Mouse (Mus musculus): Measurements from ENCODE around the gene Wdpcp. TPM values are rescaled to one million over a fixed set of nuclear protein-coding genes. Genes with fewer than 3 reads are reported as not detected.

Wdpcp gene
- polyA plus RNA-seq, 2 experiments: 0.73 to 0.96 TPM

DNA sequence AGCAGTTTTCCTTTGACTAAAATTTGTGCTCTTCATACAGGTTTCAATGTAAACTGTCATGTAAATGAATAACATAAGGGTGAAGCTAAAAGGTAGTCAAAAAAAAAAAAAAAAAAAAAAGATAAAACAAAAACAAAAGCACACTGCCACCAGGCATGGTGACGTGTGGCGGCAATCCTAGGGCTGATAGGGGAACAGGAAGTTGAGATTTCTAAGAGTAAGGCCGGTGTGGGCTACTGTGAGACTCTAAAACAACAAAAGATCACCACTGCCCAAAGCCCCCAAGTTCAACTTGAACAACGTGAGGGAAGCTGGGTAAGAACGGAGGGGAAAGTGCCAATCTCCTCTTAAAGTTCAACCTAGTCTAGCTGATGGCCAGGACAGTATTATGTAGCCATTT, 3.0 kb upstream of the Wdpcp start:
- peaks cover 8 to 11% of the 10 kb centered on the region in 2 experiments for H3K4me1 ChIP-seq (replicated peaks; ENCODE audit: control insufficient read depth in 2 of 2, insufficient read depth in 2 of 2, low read length in 1 of 2)
- H3K27ac ChIP-seq: no peak overlapping the region
- WGBS (ENCODE audit: insufficient replicate concordance): 22% methylated on average over 5 of the region's 5 CpGs
- no peak for DNase-seq (ENCODE audit: low read depth in 3 of 3, low spot score in 3 of 3)
- no peaks in the 10 kb centered on the region for H3K27me3 ChIP-seq (ENCODE audit: control insufficient read depth, insufficient read depth, low read length)
- H3K9ac ChIP-seq (replicated peaks): no peak overlapping the region
- no peak for TF ChIP-seq EP300 (IDR thresholded peaks at IDR 0.05; ENCODE audit: low read depth)
- TF ChIP-seq CTCF (IDR thresholded peaks at IDR 0.05; ENCODE audit: low read depth): no peak
- ATAC-seq (ENCODE audit: insufficient read depth): no peak
- peaks cover 2% of the 10 kb centered on the region; the same call in 1 of the 2 replicates for H3K36me3 ChIP-seq (replicated peaks; ENCODE audit: control insufficient read depth, insufficient read depth, low read depth)
- peak overlapping the region; percentile 24 for H3K4me2 ChIP-seq (ENCODE audit: low read depth)
- H3K9me3 ChIP-seq (ENCODE audit: control insufficient read depth, low read length): no peaks in the 10 kb centered on the region
- no peak overlapping the region for H3K4me3 ChIP-seq (ENCODE audit: insufficient read depth in 1 of 2, low read depth in 2 of 2, low read length in 2 of 2)

DNA sequence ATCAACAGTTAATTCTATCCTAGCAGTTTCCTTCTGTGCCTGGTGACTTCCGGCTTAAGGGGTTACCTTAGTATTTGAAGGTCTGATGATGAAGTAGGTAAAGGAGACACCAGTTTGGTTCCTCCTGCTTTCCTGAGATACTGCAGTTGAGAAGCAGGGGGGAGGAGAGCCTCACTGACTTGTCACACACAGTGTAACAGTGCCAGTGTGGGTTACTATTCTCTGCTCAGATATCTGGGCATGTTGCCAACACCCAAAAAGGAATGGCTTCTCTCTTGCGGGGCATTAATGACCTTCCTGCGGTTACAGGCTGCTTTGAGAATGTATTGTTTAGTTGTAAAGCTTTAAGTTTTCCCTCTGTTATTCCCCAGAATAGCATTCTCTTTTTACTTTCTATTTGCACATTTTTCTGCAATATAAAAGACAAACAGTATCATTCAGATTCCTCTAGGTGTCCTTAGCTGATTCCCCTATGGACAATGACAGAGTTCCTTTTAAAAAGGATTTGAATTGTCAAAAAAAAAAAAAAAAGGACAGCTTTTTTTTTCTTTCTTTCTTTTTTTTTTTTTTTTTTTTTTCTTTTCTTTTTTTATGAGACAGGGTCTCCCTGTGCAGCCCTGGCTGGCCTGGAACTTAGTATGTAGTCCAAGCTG, 2.5 kb upstream of the Wdpcp start:
- Histone ChIP-seq H3K9me3 (ENCODE audit: control insufficient read depth, low read length) (no peaks in the 10 kb centered on the region), H3K4me3 (ENCODE audit: insufficient read depth in 1 of 2, low read depth in 2 of 2, low read length in 2 of 2) (no peak overlapping the region), H3K4me1 (replicated peaks; ENCODE audit: control insufficient read depth in 2 of 2, insufficient read depth in 2 of 2, low read length in 1 of 2) (peaks cover 8 to 11% of the 10 kb centered on the region in 2 experiments), H3K27ac (no peak overlapping the region), H3K4me2 (ENCODE audit: low read depth) (peak overlapping the region; percentile 24), H3K27me3 (ENCODE audit: control insufficient read depth, insufficient read depth, low read length) (no peaks in the 10 kb centered on the region), H3K36me3 (replicated peaks; ENCODE audit: control insufficient read depth, insufficient read depth, low read depth) (peaks cover 2% of the 10 kb centered on the region; the same call in 1 of the 2 replicates), H3K9ac (replicated peaks) (no peak overlapping the region)
- no peak for ATAC-seq (ENCODE audit: insufficient read depth)
- 30% methylated on average over 3 of the region's 3 CpGs for WGBS (ENCODE audit: insufficient replicate concordance)
- peak in 1 of 3 experiments; percentile 20 for DNase-seq (ENCODE audit: low read depth in 3 of 3, low spot score in 3 of 3)
- no peak for TF ChIP-seq CTCF (IDR thresholded peaks at IDR 0.05; ENCODE audit: low read depth)
- TF ChIP-seq EP300 (IDR thresholded peaks at IDR 0.05; ENCODE audit: low read depth): no peak

DNA sequence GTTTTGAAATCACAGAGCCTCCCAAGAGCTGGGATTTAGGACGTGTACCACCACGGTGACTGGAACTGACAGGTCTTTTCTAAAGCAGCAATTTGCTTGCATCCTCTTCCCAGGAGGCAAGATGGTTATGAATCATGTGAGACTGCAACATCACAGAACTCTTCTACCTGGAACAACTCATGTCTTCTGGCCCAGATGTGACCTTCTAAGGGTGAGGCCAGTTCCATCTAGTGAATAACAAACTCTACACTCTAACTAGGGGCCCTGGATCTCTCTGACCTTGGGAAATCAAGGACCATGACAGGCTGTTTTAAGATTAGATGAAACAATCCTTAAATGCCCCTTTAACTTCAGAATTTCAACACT, 1.9 kb upstream of the Wdpcp start:
- Histone ChIP-seq H3K27ac (no peak overlapping the region), H3K4me1 (replicated peaks; ENCODE audit: control insufficient read depth in 2 of 2, insufficient read depth in 2 of 2, low read length in 1 of 2) (peaks cover 8 to 11% of the 10 kb centered on the region in 2 experiments), H3K27me3 (ENCODE audit: control insufficient read depth, insufficient read depth, low read length) (no peaks in the 10 kb centered on the region), H3K9ac (replicated peaks) (no peak overlapping the region), H3K4me2 (ENCODE audit: low read depth) (peak overlapping the region; percentile 23; the same call in 1 of the 2 replicates), H3K9me3 (ENCODE audit: control insufficient read depth, low read length) (no peaks in the 10 kb centered on the region), H3K36me3 (replicated peaks; ENCODE audit: control insufficient read depth, insufficient read depth, low read depth) (peaks cover 2% of the 10 kb centered on the region; the same call in 1 of the 2 replicates), H3K4me3 (ENCODE audit: insufficient read depth in 1 of 2, low read depth in 2 of 2, low read length in 2 of 2) (no peak overlapping the region)
- 63% methylated on average over 2 of the region's 2 CpGs for WGBS (ENCODE audit: insufficient replicate concordance)
- TF ChIP-seq EP300 (IDR thresholded peaks at IDR 0.05; ENCODE audit: low read depth) (no peak), CTCF (IDR thresholded peaks at IDR 0.05; ENCODE audit: low read depth) (no peak)
- DNase-seq (ENCODE audit: low read depth in 3 of 3, low spot score in 3 of 3) (no peak), ATAC-seq (ENCODE audit: insufficient read depth) (no peak)

DNA sequence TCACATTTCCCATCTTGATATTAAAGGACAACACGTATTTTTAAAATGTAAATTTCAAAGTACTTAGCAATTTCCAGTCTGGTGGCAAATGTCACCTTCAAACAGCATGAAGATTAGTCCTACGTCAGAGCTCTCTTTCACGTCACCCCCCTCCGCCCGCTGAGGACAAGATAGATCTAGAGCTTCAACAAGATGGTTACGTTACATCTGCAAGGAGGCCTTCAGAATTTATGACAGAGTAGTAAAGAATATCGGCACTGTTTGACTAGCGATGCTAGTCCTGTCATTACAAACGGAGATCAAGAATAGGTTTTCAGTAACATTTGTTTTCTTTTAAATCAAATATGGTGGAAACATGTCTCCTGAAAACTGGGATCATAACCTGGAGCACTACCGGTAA, 1.1 kb upstream of the Wdpcp start:
- Histone ChIP-seq H3K27me3 (ENCODE audit: control insufficient read depth, insufficient read depth, low read length) (no peaks in the 10 kb centered on the region), H3K27ac (no peak overlapping the region; the same call in 1 of the 2 replicates), H3K4me1 (replicated peaks; ENCODE audit: control insufficient read depth in 2 of 2, insufficient read depth in 2 of 2, low read length in 1 of 2) (peaks cover 8 to 11% of the 10 kb centered on the region in 2 experiments), H3K36me3 (replicated peaks; ENCODE audit: control insufficient read depth, insufficient read depth, low read depth) (peaks cover 2% of the 10 kb centered on the region; the same call in 1 of the 2 replicates), H3K9me3 (ENCODE audit: control insufficient read depth, low read length) (no peaks in the 10 kb centered on the region), H3K4me3 (ENCODE audit: insufficient read depth in 1 of 2, low read depth in 2 of 2, low read length in 2 of 2) (peak overlapping the region; percentile 75 to 84), H3K4me2 (ENCODE audit: low read depth) (peak overlapping the region; percentile 75), H3K9ac (replicated peaks) (peak overlapping the region; percentile 70)
- peak in 2 of 3 experiments; percentile 18 to 28 for DNase-seq (ENCODE audit: low read depth in 3 of 3, low spot score in 3 of 3)
- no peak for ATAC-seq (ENCODE audit: insufficient read depth)
- 5% methylated on average over 10 of the region's 10 CpGs for WGBS (ENCODE audit: insufficient replicate concordance)
- TF ChIP-seq CTCF (IDR thresholded peaks at IDR 0.05; ENCODE audit: low read depth) (no peak), EP300 (IDR thresholded peaks at IDR 0.05; ENCODE audit: low read depth) (no peak)

DNA sequence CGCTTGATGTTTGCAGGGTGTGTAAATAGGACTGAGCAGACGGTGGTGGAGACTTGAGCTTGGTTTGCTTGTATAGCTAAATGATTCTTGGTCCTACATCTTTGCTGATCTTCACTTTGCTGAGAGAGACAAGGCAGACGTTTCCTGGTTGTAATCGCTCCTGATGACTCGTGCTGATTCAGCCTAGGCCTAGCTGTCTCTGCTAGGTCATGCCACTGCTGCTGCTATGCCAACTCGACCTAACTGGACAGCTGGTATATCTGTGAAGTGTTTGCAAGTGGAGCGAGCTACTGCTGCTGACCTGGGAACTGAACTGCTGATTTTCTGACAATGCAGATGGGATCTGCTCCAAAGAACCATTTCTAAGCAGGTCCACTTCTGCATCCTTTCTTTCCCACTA, 9.4 kb downstream of the Wdpcp start:
- WGBS (ENCODE audit: insufficient replicate concordance): 42% methylated on average over 7 of the region's 7 CpGs
- no peaks in the 10 kb centered on the region for H3K36me3 ChIP-seq (replicated peaks; ENCODE audit: control insufficient read depth, insufficient read depth, low read depth)
- no peaks in the 10 kb centered on the region; a peak in 1 of 4 replicates for H3K4me1 ChIP-seq (replicated peaks; ENCODE audit: control insufficient read depth in 2 of 2, insufficient read depth in 2 of 2, low read length in 1 of 2)
- H3K4me3 ChIP-seq (ENCODE audit: insufficient read depth in 1 of 2, low read depth in 2 of 2, low read length in 2 of 2): no peak overlapping the region
- DNase-seq (ENCODE audit: low read depth in 3 of 3, low spot score in 3 of 3) (no peak), ATAC-seq (ENCODE audit: insufficient read depth) (no peak)
- H3K9ac ChIP-seq (replicated peaks): no peak overlapping the region
- no peaks in the 10 kb centered on the region for H3K27me3 ChIP-seq (ENCODE audit: control insufficient read depth, insufficient read depth, low read length)
- no peak overlapping the region for H3K4me2 ChIP-seq (ENCODE audit: low read depth)
- no peak for TF ChIP-seq EP300 (IDR thresholded peaks at IDR 0.05; ENCODE audit: low read depth)
- H3K27ac ChIP-seq: no peak overlapping the region
- H3K9me3 ChIP-seq (ENCODE audit: control insufficient read depth, low read length): no peaks in the 10 kb centered on the region
